22 mouse cellular contexts compared by ENCODE assay signal in genomic region chr10:26611246-26611645, GRCm38 (mm10).
"Had no signal": no experiment of that assay in that cellular context is flagged by ENCODE, and none has a peak within 500 bp of the region (broad histone marks: within the 10 kb centered on the region; RNA-seq: fewer than 3 reads in every experiment).

No protein-coding gene starts in this region.

- H3K27me3 ChIP-seq: liver, embryonic 15.5 days; lung, embryonic 15.5 days; midbrain, embryonic 12.5 days; neural tube, embryonic 13.5 days; neural tube, embryonic 15.5 days; stomach, embryonic 15.5 days had no signal

- ATAC-seq: liver, postnatal 0 days; lung, postnatal 0 days; midbrain, embryonic 16.5 days had no signal

- H3K9ac ChIP-seq: liver, embryonic 15.5 days; liver, postnatal 0 days; lung, embryonic 15.5 days; midbrain, embryonic 12.5 days; neural tube, embryonic 13.5 days; neural tube, embryonic 15.5 days; stomach, embryonic 15.5 days had no signal

- H3K9me3 ChIP-seq: liver, embryonic 15.5 days; lung, embryonic 15.5 days; midbrain, embryonic 10.5 days; midbrain, embryonic 12.5 days; neural tube, embryonic 13.5 days; neural tube, embryonic 15.5 days; stomach, embryonic 15.5 days had no signal

- H3K27ac ChIP-seq: liver, embryonic 15.5 days; lung, embryonic 15.5 days; macrophage; midbrain, embryonic 10.5 days; midbrain, embryonic 12.5 days; neural tube, embryonic 13.5 days; neural tube, embryonic 15.5 days; stomach, embryonic 15.5 days; stomach, postnatal 0 days had no signal

- H3K36me3 ChIP-seq: liver, embryonic 15.5 days; lung, embryonic 15.5 days; midbrain, embryonic 10.5 days; midbrain, embryonic 12.5 days; neural tube, embryonic 13.5 days; neural tube, embryonic 15.5 days; stomach, embryonic 15.5 days had no signal

- H3K4me2 ChIP-seq: liver, embryonic 15.5 days; lung, embryonic 15.5 days; midbrain, embryonic 12.5 days; neural tube, embryonic 13.5 days; neural tube, embryonic 15.5 days; stomach, embryonic 15.5 days had no signal

- H3K4me1 ChIP-seq: liver, embryonic 15.5 days; lung, embryonic 15.5 days; midbrain, embryonic 10.5 days; midbrain, embryonic 12.5 days; neural tube, embryonic 13.5 days; neural tube, embryonic 15.5 days; stomach, embryonic 15.5 days had no signal

- H3K4me3 ChIP-seq: liver, embryonic 15.5 days; lung, embryonic 15.5 days; midbrain, embryonic 10.5 days; midbrain, embryonic 12.5 days; myocyte; neural tube, embryonic 13.5 days; neural tube, embryonic 15.5 days; stomach, embryonic 15.5 days had no signal

- DNase-seq: liver, postnatal 0 days; lung, adult 2 months; lung, postnatal 14 days; lung, postnatal 36 days; midbrain, embryonic 14.5 days; retina, postnatal 1 day; right cerebral cortex, adult 18-20 months; thymus, adult 18-20 months; thymus, postnatal 25 days; thymus, postnatal 4 days had no signal
